Mouse (Mus musculus): ENCODE data around the gene Tmem8.

GRCm38 (mm10) chr17:26101478-26101877 lies 11.6 kb upstream of the Tmem8 start:
- no peak for TF ChIP-seq CTCF (IDR thresholded peaks at IDR 0.05; ENCODE audit: control insufficient read depth, insufficient read depth, insufficient read length)
- no peak for TF ChIP-seq MYOG (IDR thresholded peaks at IDR 0.05; ENCODE audit: control insufficient read depth, extremely low read depth, insufficient read length)
- no peak for TF ChIP-seq USF1 (IDR thresholded peaks at IDR 0.05; ENCODE audit: low read depth)
- TF ChIP-seq CEBPB (IDR thresholded peaks at IDR 0.05; ENCODE audit: low read depth): no peak

All from C2C12 (cell line).